Mouse (Mus musculus): ENCODE measurements at regions not wholly inside any gene's neighbourhood (a gene's known extent, or its start where the extent isn't known, plus 50 kb on each side); places are given as distances from the start of the nearest gene placed in this dataset.

- H3K4me2 ChIP-seq (replicated peaks; ENCODE audit: low read depth, low read length): no peak overlapping the region
- H3K27ac ChIP-seq (ENCODE audit: low read length): no peak overlapping the region
- DNase-seq (ENCODE audit: low spot score) (no peak), ATAC-seq (no peak)
- H3K9ac ChIP-seq (replicated peaks; ENCODE audit: low read depth): no peak overlapping the region
- no peak overlapping the region for H3K4me3 ChIP-seq (ENCODE audit: low read depth, low read length)
- no peaks in the 10 kb centered on the region for H3K36me3 ChIP-seq (ENCODE audit: insufficient read depth, low read length)
- H3K9me3 ChIP-seq (ENCODE audit: low read length): no peaks in the 10 kb centered on the region
- no peaks in the 10 kb centered on the region for H3K4me1 ChIP-seq (ENCODE audit: insufficient read depth, low read depth, low read length)
- WGBS: 59% methylated on average over 3 of the region's 3 CpGs
- TF ChIP-seq CTCF (IDR thresholded peaks at IDR 0.05) (no peak), EP300 (IDR thresholded peaks at IDR 0.05) (no peak)
- no peaks in the 10 kb centered on the region for H3K27me3 ChIP-seq (replicated peaks; ENCODE audit: insufficient read depth, low read length)
Observed at GRCm38 (mm10) chr10:37627900-37628299, 489.2 kb upstream of the Marcks start.

- Histone ChIP-seq H3K27me3 (replicated peaks; ENCODE audit: insufficient read depth, low read length) (no peaks in the 10 kb centered on the region), H3K4me3 (ENCODE audit: low read depth, low read length) (no peak overlapping the region), H3K9ac (replicated peaks; ENCODE audit: low read depth) (no peak overlapping the region), H3K27ac (ENCODE audit: low read length) (no peak overlapping the region), H3K4me1 (ENCODE audit: insufficient read depth, low read depth, low read length) (no peaks in the 10 kb centered on the region), H3K4me2 (replicated peaks; ENCODE audit: low read depth, low read length) (no peak overlapping the region), H3K9me3 (ENCODE audit: low read length) (no peaks in the 10 kb centered on the region), H3K36me3 (ENCODE audit: insufficient read depth, low read length) (no peaks in the 10 kb centered on the region)
- DNase-seq (ENCODE audit: low spot score) (no peak), ATAC-seq (no peak)
- TF ChIP-seq EP300 (IDR thresholded peaks at IDR 0.05) (no peak), CTCF (IDR thresholded peaks at IDR 0.05) (no peak)
- WGBS: 56% methylated on average over 5 of the region's 5 CpGs
Observed at GRCm38 (mm10) chr10:37626758-37627201, 488.1 kb upstream of the Marcks start.

- 29% methylated on average over 1 of the region's 1 CpGs for WGBS
- Histone ChIP-seq H3K9ac (replicated peaks; ENCODE audit: low read depth) (no peak overlapping the region), H3K27me3 (replicated peaks; ENCODE audit: insufficient read depth, low read length) (no peaks in the 10 kb centered on the region), H3K9me3 (ENCODE audit: low read length) (no peaks in the 10 kb centered on the region), H3K36me3 (ENCODE audit: insufficient read depth, low read length) (no peaks in the 10 kb centered on the region), H3K27ac (ENCODE audit: low read length) (no peak overlapping the region), H3K4me1 (ENCODE audit: insufficient read depth, low read depth, low read length) (no peaks in the 10 kb centered on the region), H3K4me3 (ENCODE audit: low read depth, low read length) (no peak overlapping the region), H3K4me2 (replicated peaks; ENCODE audit: low read depth, low read length) (no peak overlapping the region)
- TF ChIP-seq CTCF (IDR thresholded peaks at IDR 0.05) (no peak), EP300 (IDR thresholded peaks at IDR 0.05) (no peak)
- ATAC-seq (no peak), DNase-seq (ENCODE audit: low spot score) (no peak)
Observed at GRCm38 (mm10) chr10:37625972-37626757, 487.4 kb upstream of the Marcks start.

GRCm38 (mm10) chr10:37623041-37623440, 484.3 kb upstream of the Marcks start:
- TF ChIP-seq EP300 (IDR thresholded peaks at IDR 0.05): no peak
- TF ChIP-seq CTCF (IDR thresholded peaks at IDR 0.05): no peak
- DNase-seq (ENCODE audit: low spot score) (no peak), ATAC-seq (no peak)
- Histone ChIP-seq H3K27ac (ENCODE audit: low read length) (no peak overlapping the region), H3K4me1 (ENCODE audit: insufficient read depth, low read depth, low read length) (no peaks in the 10 kb centered on the region), H3K4me2 (replicated peaks; ENCODE audit: low read depth, low read length) (no peak overlapping the region), H3K9ac (replicated peaks; ENCODE audit: low read depth) (no peak overlapping the region), H3K27me3 (replicated peaks; ENCODE audit: insufficient read depth, low read length) (no peaks in the 10 kb centered on the region), H3K9me3 (ENCODE audit: low read length) (no peaks in the 10 kb centered on the region), H3K36me3 (ENCODE audit: insufficient read depth, low read length) (no peaks in the 10 kb centered on the region), H3K4me3 (ENCODE audit: low read depth, low read length) (no peak overlapping the region)

- DNase-seq (ENCODE audit: low spot score) (no peak), ATAC-seq (no peak)
- Histone ChIP-seq H3K27me3 (replicated peaks; ENCODE audit: insufficient read depth, low read length) (no peaks in the 10 kb centered on the region), H3K4me2 (replicated peaks; ENCODE audit: low read depth, low read length) (no peak overlapping the region), H3K9ac (replicated peaks; ENCODE audit: low read depth) (no peak overlapping the region), H3K4me1 (ENCODE audit: insufficient read depth, low read depth, low read length) (no peaks in the 10 kb centered on the region), H3K9me3 (ENCODE audit: low read length) (no peaks in the 10 kb centered on the region), H3K36me3 (ENCODE audit: insufficient read depth, low read length) (no peaks in the 10 kb centered on the region), H3K4me3 (ENCODE audit: low read depth, low read length) (no peak overlapping the region), H3K27ac (ENCODE audit: low read length) (no peak overlapping the region)
- WGBS: 84% methylated on average over 1 of the region's 1 CpGs
- no peak for TF ChIP-seq CTCF (IDR thresholded peaks at IDR 0.05)
- TF ChIP-seq EP300 (IDR thresholded peaks at IDR 0.05): no peak
Observed at GRCm38 (mm10) chr10:37618606-37619005, 479.9 kb upstream of the Marcks start.

GRCm38 (mm10) chr10:37617708-37618300, 479.1 kb upstream of the Marcks start:
- ATAC-seq (peak; percentile 62), DNase-seq (ENCODE audit: low spot score) (peak; percentile 31)
- H3K4me3 ChIP-seq (ENCODE audit: low read depth, low read length): no peak overlapping the region
- TF ChIP-seq CTCF (IDR thresholded peaks at IDR 0.05) (no peak), EP300 (IDR thresholded peaks at IDR 0.05) (no peak)
- H3K4me2 ChIP-seq (replicated peaks; ENCODE audit: low read depth, low read length): no peak overlapping the region
- H3K27me3 ChIP-seq (replicated peaks; ENCODE audit: insufficient read depth, low read length): no peaks in the 10 kb centered on the region
- no peak overlapping the region for H3K9ac ChIP-seq (replicated peaks; ENCODE audit: low read depth)
- no peaks in the 10 kb centered on the region for H3K4me1 ChIP-seq (ENCODE audit: insufficient read depth, low read depth, low read length)
- no peaks in the 10 kb centered on the region for H3K9me3 ChIP-seq (ENCODE audit: low read length)
- H3K27ac ChIP-seq (ENCODE audit: low read length): no peak overlapping the region
- H3K36me3 ChIP-seq (ENCODE audit: insufficient read depth, low read length): no peaks in the 10 kb centered on the region
- 51% methylated on average over 7 of the region's 7 CpGs for WGBS
